Mouse (Mus musculus) E14TG2a.4 (cell line): Measurements from ENCODE around the gene Cul3.

Experiments used
- H3K27me3 ChIP-seq: 2 replicates; pipeline ENCODE4 v1.6.1; 2014; ENCODE audit warnings: low read length, control low read depth; ENCODE audit not compliant: insufficient read depth
- H3K36me3 ChIP-seq: 2 replicates; pipeline ENCODE4 v1.6.1; 2014; ENCODE audit warnings: low read length, control low read depth; ENCODE audit not compliant: insufficient read depth
- H3K4me1 ChIP-seq: replicated peaks from 2 replicates; pipeline ENCODE4 v1.6.1; 2014; ENCODE audit warnings: low read depth, low read length, control low read depth
- H3K4me3 ChIP-seq: replicated peaks from 2 replicates; pipeline ENCODE4 v1.5.1; 2014; ENCODE audit warnings: mild to moderate bottlenecking, low read length
- H3K9me3 ChIP-seq: 2 replicates; pipeline ENCODE4 v1.6.1; 2014; ENCODE audit warnings: low read length, control low read depth
- CTCF ChIP-seq: conservative IDR thresholded peaks from 2 replicates; pipeline ENCODE4 v1.5.1; 2014; ENCODE audit warnings: low read length
- NANOG ChIP-seq: IDR thresholded peaks from 2 replicates; pipeline ENCODE4 v1.6.1; 2014; ENCODE audit warnings: borderline replicate concordance, low read length, mixed read lengths
- POU5F1 ChIP-seq: IDR thresholded peaks from 2 replicates; pipeline ENCODE4 v1.6.1; 2014; ENCODE audit warnings: low read length, borderline replicate concordance

Gene Cul3

GRCm38 (mm10) chr1:80247131-80247530, 93.1 kb downstream of the Cul3 start:
- Histone ChIP-seq H3K9me3 (no peaks in the 10 kb centered on the region), H3K27me3 (no peaks in the 10 kb centered on the region), H3K4me3 (no peak overlapping the region), H3K36me3 (no peaks in the 10 kb centered on the region), H3K4me1 (no peaks in the 10 kb centered on the region)
- no peak for TF ChIP-seq CTCF
- TF ChIP-seq NANOG, result no peak
- no peak for TF ChIP-seq POU5F1

GRCm38 (mm10) chr1:80244123-80244522, 96.2 kb downstream of the Cul3 start:
- Histone ChIP-seq H3K4me3 (no peak overlapping the region), H3K27me3 (peaks cover 11% of the 10 kb centered on the region), H3K4me1 (peaks cover 14% of the 10 kb centered on the region), H3K9me3 (no peaks in the 10 kb centered on the region), H3K36me3 (no peaks in the 10 kb centered on the region)
- TF ChIP-seq NANOG, result no peak
- TF ChIP-seq CTCF, result no peak
- TF ChIP-seq POU5F1, result no peak

- H3K9me3 ChIP-seq, result peaks cover 4% of the 10 kb centered on the region; the same call in 1 of the 2 replicates
- no peak overlapping the region for H3K4me3 ChIP-seq
- peaks cover 40% of the 10 kb centered on the region for H3K4me1 ChIP-seq
- no peak for TF ChIP-seq CTCF
- H3K36me3 ChIP-seq, result no peaks in the 10 kb centered on the region
- peaks cover 19% of the 10 kb centered on the region for H3K27me3 ChIP-seq
Observed at GRCm38 (mm10) chr1:80241579-80241978, 98.7 kb downstream of the Cul3 start.

GRCm38 (mm10) chr1:80240017-80240660, 100.1 kb downstream of the Cul3 start:
- peaks cover 4% of the 10 kb centered on the region; the same call in 1 of the 2 replicates for H3K9me3 ChIP-seq
- H3K36me3 ChIP-seq, result no peaks in the 10 kb centered on the region
- no peak for TF ChIP-seq POU5F1
- no peak for TF ChIP-seq CTCF
- no peak for TF ChIP-seq NANOG
- H3K27me3 ChIP-seq, result peaks cover 23% of the 10 kb centered on the region
- H3K4me1 ChIP-seq, result peaks cover 54% of the 10 kb centered on the region
- H3K4me3 ChIP-seq, result 0 out of 2 replicates have a peak overlapping the region, but pooled peaks have one; percentile 2

GRCm38 (mm10) chr1:80239481-80239880, 100.8 kb downstream of the Cul3 start:
- Histone ChIP-seq H3K36me3 (no peaks in the 10 kb centered on the region), H3K27me3 (peaks cover 28% of the 10 kb centered on the region), H3K9me3 (peaks cover 4% of the 10 kb centered on the region; the same call in 1 of the 2 replicates), H3K4me3 (0 out of 2 replicates have a peak overlapping the region, but pooled peaks have one; percentile 2), H3K4me1 (peaks cover 57% of the 10 kb centered on the region)
- TF ChIP-seq POU5F1, result no peak
- TF ChIP-seq NANOG, result no peak
- no peak for TF ChIP-seq CTCF

- no peak overlapping the region for H3K4me3 ChIP-seq
- TF ChIP-seq CTCF (no peak), POU5F1 (peak; percentile 80; the same call in 1 of the 2 replicates), NANOG (peak; percentile 47; the same call in 1 of the 2 replicates)
Observed at GRCm38 (mm10) chr1:80236951-80237702, 103.2 kb downstream of the Cul3 start.

GRCm38 (mm10) chr1:80236126-80236525, 104.2 kb downstream of the Cul3 start:
- Histone ChIP-seq H3K4me3 (no peak overlapping the region), H3K36me3 (no peaks in the 10 kb centered on the region), H3K27me3 (peaks cover 46% of the 10 kb centered on the region), H3K9me3 (peaks cover 4% of the 10 kb centered on the region; the same call in 1 of the 2 replicates), H3K4me1 (peaks cover 57% of the 10 kb centered on the region)
- TF ChIP-seq NANOG, result peak; percentile 82
- no peak for TF ChIP-seq CTCF

More at GRCm38 (mm10) chr1:80236951-80237702, 103.2 kb downstream of the Cul3 start:
- no peaks in the 10 kb centered on the region for H3K36me3 ChIP-seq
- H3K27me3 ChIP-seq, result peaks cover 41% of the 10 kb centered on the region
- H3K4me1 ChIP-seq, result peaks cover 57% of the 10 kb centered on the region
- peaks cover 4% of the 10 kb centered on the region; the same call in 1 of the 2 replicates for H3K9me3 ChIP-seq

GRCm38 (mm10) chr1:80230612-80231011, 109.7 kb downstream of the Cul3 start:
- TF ChIP-seq CTCF (0 out of 2 replicates have a peak, but pooled peaks have one; percentile 5), NANOG (no peak), POU5F1 (no peak)
- Histone ChIP-seq H3K9me3 (no peaks in the 10 kb centered on the region), H3K4me1 (peaks cover 7% of the 10 kb centered on the region), H3K36me3 (no peaks in the 10 kb centered on the region), H3K4me3 (no peak overlapping the region), H3K27me3 (peaks cover 40% of the 10 kb centered on the region)
